Mouse (Mus musculus) G1E-ER4 (cell line): Measurements from ENCODE around the gene Polr3h. TPM values are rescaled to one million over a fixed set of nuclear protein-coding genes. Genes with fewer than 3 reads are reported as not detected.

Source experiments
- GATA1 ChIP-seq: IDR thresholded peaks from one replicate; pipeline ENCODE4 v1.8.0; 2012; ENCODE audit warnings: low read length, inconsistent platforms
- polyA plus RNA-seq: library from polyadenylated mRNA; stranded (reverse); fragments of >175 nt; gene quantifications from 2 replicates; pipeline ENCODE4 v1.2.3, GENCODE M21; 2012

Polr3h gene
- polyA plus RNA-seq, 1 experiment: 86.3 TPM

- no peak for TF ChIP-seq GATA1
These were observed 79.3 kb downstream of the Polr3h start for GRCm38 (mm10) chr15:81846755-81847154.

GRCm38 (mm10) chr15:81845724-81846123, 80.3 kb downstream of the Polr3h start:
- no peak for TF ChIP-seq GATA1

- TF ChIP-seq GATA1: no peak
These were observed 80.9 kb downstream of the Polr3h start for GRCm38 (mm10) chr15:81845033-81845625.

GRCm38 (mm10) chr15:81842275-81842674, 83.8 kb downstream of the Polr3h start:
- TF ChIP-seq GATA1: no peak

- TF ChIP-seq GATA1: no peak
These were observed 85.7 kb downstream of the Polr3h start for GRCm38 (mm10) chr15:81840306-81840705.

- TF ChIP-seq GATA1: no peak
These were observed 86.4 kb downstream of the Polr3h start for GRCm38 (mm10) chr15:81839634-81840033.

- no peak for TF ChIP-seq GATA1
These were observed 87.3 kb downstream of the Polr3h start for GRCm38 (mm10) chr15:81838554-81839235.

Other genes with a start within 250 kb of the Polr3h start
- gene Chadl, start 229.0 kb downstream of the Polr3h start, polyA plus RNA-seq: 0.06 TPM in 1 of 2 replicates, not detected in the other
- 72.0 and 77.6 TPM in 2 replicates for gene Zc3h7b, start 181.2 kb downstream of the Polr3h start, polyA plus RNA-seq
- 273 and 309 TPM in 2 replicates for gene Rangap1, start 180.7 kb downstream of the Polr3h start, polyA plus RNA-seq
- gene Tef, start 123.8 kb downstream of the Polr3h start, polyA plus RNA-seq: 53.4 and 92.0 TPM in 2 replicates
- gene Tob2, start 67.4 kb downstream of the Polr3h start, polyA plus RNA-seq: 34.5 and 37.6 TPM in 2 replicates
- 5.0 and 21.7 TPM in 2 replicates for gene Phf5a, start 54.3 kb downstream of the Polr3h start, polyA plus RNA-seq
- gene Aco2, start 53.9 kb downstream of the Polr3h start, polyA plus RNA-seq: 167 and 205 TPM in 2 replicates
- not detected in 2 replicates for gene Csdc2, start 10.5 kb upstream of the Polr3h start, polyA plus RNA-seq
- 93.6 and 105 TPM in 2 replicates for gene Pmm1, start 34.7 kb upstream of the Polr3h start, polyA plus RNA-seq
- not detected in 2 replicates for gene 1700029P11Rik, start 54.3 kb upstream of the Polr3h start, polyA plus RNA-seq
- gene Xrcc6, start 61.6 kb upstream of the Polr3h start, polyA plus RNA-seq: 8.4 and 12.7 TPM in 2 replicates
- 45.7 and 65.4 TPM in 2 replicates for gene Desi1, start 107.6 kb upstream of the Polr3h start, polyA plus RNA-seq
- gene Snu13, start 121.4 kb upstream of the Polr3h start, polyA plus RNA-seq: 25.8 and 229 TPM in 2 replicates
- not detected in 2 replicates for gene 4930407I10Rik, start 132.9 kb upstream of the Polr3h start, polyA plus RNA-seq
- gene Mei1, start 143.8 kb upstream of the Polr3h start, polyA plus RNA-seq: not detected in 2 replicates
- gene Ccdc134, start 201.7 kb upstream of the Polr3h start, polyA plus RNA-seq: 3.7 and 11.2 TPM in 2 replicates
- 533 and 536 TPM in 2 replicates for gene Srebf2, start 220.9 kb upstream of the Polr3h start, polyA plus RNA-seq